Mouse (Mus musculus) lung, adult 2 months (tissue): Measurements from ENCODE around the gene Tbxas1.

ENCODE experiments used
- CTCF ChIP-seq: fragments of 200-500 bp; IDR thresholded peaks from 2 replicates; pipeline ENCODE4 v1.5.1; 2011; ENCODE audit warnings: mild to moderate bottlenecking, low read length, control low read depth; ENCODE audit not compliant: insufficient read depth
- POLR2A ChIP-seq: fragments of 200-500 bp; IDR thresholded peaks from 2 replicates; pipeline ENCODE4 v1.6.1; 2011; ENCODE audit warnings: low read depth, mild to moderate bottlenecking, control low read depth, low read length, borderline replicate concordance; ENCODE audit errors: extremely low read depth

DNA sequence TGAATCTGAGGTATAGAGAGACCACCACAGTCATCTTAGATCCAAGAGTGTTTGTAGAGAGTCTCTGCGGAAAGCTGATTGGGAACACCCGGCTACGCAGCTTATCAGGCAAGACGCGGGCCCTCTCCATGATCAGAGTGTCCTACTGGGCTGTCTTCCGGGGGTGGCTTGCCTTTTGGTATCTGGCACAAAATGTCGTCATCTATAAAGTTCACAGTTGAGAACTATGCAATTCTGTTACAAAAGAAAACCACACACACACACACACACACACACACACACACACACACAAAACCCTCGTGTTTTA lies 46.6 kb downstream of the Tbxas1 start:
- TF ChIP-seq CTCF: no peak
- TF ChIP-seq POLR2A: no peak
